Comparison of ENCODE assay signal across 28 mouse cellular contexts in the genomic region with DNA sequence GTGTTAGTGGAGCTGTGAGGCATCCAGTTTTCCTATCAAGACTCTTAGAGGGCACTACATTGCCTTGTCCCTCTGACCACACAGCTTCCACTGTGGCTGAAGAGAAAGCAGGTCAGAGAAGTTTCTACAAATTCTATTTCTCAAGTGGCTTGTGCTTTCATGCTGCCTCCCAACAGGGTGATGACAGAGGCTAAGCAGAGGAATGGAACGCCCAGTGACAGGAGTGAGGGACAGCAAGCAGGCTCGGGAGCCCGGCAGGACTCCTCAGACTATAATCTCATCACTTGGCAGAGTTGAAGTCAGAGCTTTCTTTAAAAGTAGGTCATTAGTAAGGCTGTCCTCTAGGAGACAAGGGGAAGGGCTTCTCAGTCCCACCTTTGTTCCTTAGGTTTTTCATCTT. TPM values are rescaled to one million over a fixed set of nuclear protein-coding genes. Genes with fewer than 3 reads are reported as not detected.
"Had no signal": no experiment of that assay in that cellular context is flagged by ENCODE, and none has a peak within 500 bp of the region (broad histone marks: within the 10 kb centered on the region; RNA-seq: fewer than 3 reads in every experiment).

No protein-coding gene starts in this region.

- H3K4me1 ChIP-seq: midbrain, embryonic 12.5 days; neural tube, embryonic 12.5 days had no signal

- H3K9me3 ChIP-seq: kidney, embryonic 15.5 days; limb, embryonic 12.5 days; limb, embryonic 15.5 days; midbrain, embryonic 12.5 days; midbrain, embryonic 15.5 days; neural tube, embryonic 12.5 days; neural tube, embryonic 15.5 days had no signal

- H3K27me3 ChIP-seq: kidney, embryonic 15.5 days; limb, embryonic 12.5 days; limb, embryonic 15.5 days; midbrain, embryonic 12.5 days; midbrain, embryonic 15.5 days; neural tube, embryonic 12.5 days had no signal

- ATAC-seq: liver, postnatal 0 days; lung, postnatal 0 days; midbrain, embryonic 15.5 days had no signal

- DNase-seq: kidney, postnatal 10 days; kidney, postnatal 36 days; layer of hippocampus, postnatal 36 days; left cerebral cortex, postnatal 4 days; liver, postnatal 0 days; lung, embryonic 14.5 days; right cerebral cortex, adult 18-20 months; right cerebral cortex, postnatal 14 days; right cerebral cortex, postnatal 4 days; thymus, postnatal 25 days had no signal

- H3K9ac ChIP-seq: kidney, embryonic 15.5 days; limb, embryonic 12.5 days; limb, embryonic 15.5 days; liver, embryonic 14.5 days; liver, postnatal 0 days; lung, embryonic 14.5 days; midbrain, embryonic 12.5 days; midbrain, embryonic 15.5 days; neural tube, embryonic 12.5 days; neural tube, embryonic 15.5 days had no signal

- H3K4me3 ChIP-seq: kidney, embryonic 15.5 days; limb, embryonic 12.5 days; limb, embryonic 15.5 days; midbrain, embryonic 12.5 days; midbrain, embryonic 15.5 days; neural tube, embryonic 12.5 days; neural tube, embryonic 15.5 days had no signal

- H3K4me2 ChIP-seq: kidney, embryonic 15.5 days; limb, embryonic 12.5 days; limb, embryonic 15.5 days; liver, embryonic 11.5 days; lung, embryonic 14.5 days; midbrain, embryonic 12.5 days; midbrain, embryonic 15.5 days; neural tube, embryonic 12.5 days; neural tube, embryonic 15.5 days had no signal

- H3K36me3 ChIP-seq: kidney, embryonic 15.5 days; limb, embryonic 12.5 days; limb, embryonic 15.5 days; midbrain, embryonic 12.5 days; midbrain, embryonic 15.5 days; neural tube, embryonic 12.5 days; neural tube, embryonic 15.5 days had no signal

- H3K27ac ChIP-seq: kidney, embryonic 15.5 days; limb, embryonic 12.5 days; limb, embryonic 15.5 days; liver, embryonic 14.5 days; macrophage; midbrain, embryonic 12.5 days; midbrain, embryonic 15.5 days; neural tube, embryonic 12.5 days; neural tube, embryonic 15.5 days had no signal

RNA-seq across cellular contexts. Expression of gene Cyb5r2, which starts 1.9 kb away (rescaled TPM):
- total RNA-seq: layer of hippocampus, postnatal 36 days; left cerebral cortex, postnatal 14 days; left cerebral cortex, postnatal 4 days; megakaryocyte, adult 5-6 weeks had no signal
- polyA plus RNA-seq: kidney, embryonic 15.5 days; macrophage had no signal

RNA-seq across cellular contexts. Expression of gene Ovch2, which starts 45.1 kb away (rescaled TPM):
- total RNA-seq: layer of hippocampus, adult 8-10 months; layer of hippocampus, postnatal 10 days; layer of hippocampus, postnatal 36 days; left cerebral cortex, adult 8-10 months; left cerebral cortex, postnatal 14 days; left cerebral cortex, postnatal 4 days; megakaryocyte, adult 5-6 weeks had no signal
- polyA plus RNA-seq: kidney, embryonic 15.5 days; limb, embryonic 12.5 days; limb, embryonic 15.5 days; liver, embryonic 11.5 days; liver, embryonic 14.5 days; liver, postnatal 0 days; lung, embryonic 14.5 days; lung, postnatal 0 days; macrophage; midbrain, embryonic 12.5 days; midbrain, embryonic 15.5 days; neural tube, embryonic 12.5 days; neural tube, embryonic 15.5 days; stomach, embryonic 14.5 days; thymus, postnatal 0 days had no signal

RNA-seq across cellular contexts. Expression of gene Olfr467, which starts 56.2 kb away (rescaled TPM):
- total RNA-seq: layer of hippocampus, adult 8-10 months; layer of hippocampus, postnatal 10 days; layer of hippocampus, postnatal 36 days; left cerebral cortex, adult 8-10 months; left cerebral cortex, postnatal 14 days; left cerebral cortex, postnatal 4 days; megakaryocyte, adult 5-6 weeks had no signal
- polyA plus RNA-seq: kidney, embryonic 15.5 days; limb, embryonic 12.5 days; limb, embryonic 15.5 days; liver, embryonic 11.5 days; liver, embryonic 14.5 days; liver, postnatal 0 days; lung, embryonic 14.5 days; lung, postnatal 0 days; macrophage; midbrain, embryonic 12.5 days; midbrain, embryonic 15.5 days; neural tube, embryonic 12.5 days; neural tube, embryonic 15.5 days; stomach, embryonic 14.5 days; thymus, postnatal 0 days had no signal
